Mouse (Mus musculus) kidney, adult 8-10 months (tissue): ENCODE measurements around the gene Tlk1.

ENCODE experiments used
- DNase-seq, 2 experiments: peaks; one replicate each; pipeline ENCODE4 v3.0.0; 2022

Gene Tlk1

GRCm38 (mm10) chr2:70673445-70674126, 151.9 kb downstream of the Tlk1 start:
- no peak for DNase-seq

- DNase-seq: no peak
Observed at GRCm38 (mm10) chr2:70672476-70672875, 153.1 kb downstream of the Tlk1 start.

- no peak for DNase-seq
Observed at GRCm38 (mm10) chr2:70669896-70670295, 155.6 kb downstream of the Tlk1 start.

GRCm38 (mm10) chr2:70669241-70669640, 156.3 kb downstream of the Tlk1 start:
- no peak for DNase-seq

- no peak for DNase-seq
Observed at GRCm38 (mm10) chr2:70667016-70667415, 158.5 kb downstream of the Tlk1 start.

GRCm38 (mm10) chr2:70663764-70664163, 161.8 kb downstream of the Tlk1 start:
- DNase-seq: no peak
